Mouse (Mus musculus) intestine, postnatal 0 days (tissue): ENCODE measurements around the gene Kmt2b. TPM values are rescaled to one million over a fixed set of nuclear protein-coding genes. Genes with fewer than 3 reads are reported as not detected.

Experiments
- ATAC-seq: fragments of 200-750 bp; cut with Nextera tagmentation; 2 replicates; pipeline ENCODE4 v1.8.0; 2017; ENCODE audit warnings: mild to moderate bottlenecking, moderate TSS enrichment, moderate library complexity
- H3K27ac ChIP-seq: fragments of 300-500 bp; sonication (generic); 2 replicates; pipeline ENCODE4 v1.5.1; 2014; ENCODE audit warnings: mild to moderate bottlenecking, low read depth, low read length, moderate library complexity
- H3K27me3 ChIP-seq: fragments of 300-500 bp; sonication (generic); replicated peaks from 2 replicates; pipeline ENCODE4 v1.6.1; 2014; ENCODE audit warnings: low read length, mixed read lengths; ENCODE audit not compliant: control insufficient read depth, insufficient read depth
- H3K36me3 ChIP-seq: fragments of 300-500 bp; sonication (generic); 2 replicates; pipeline ENCODE4 v1.6.1; 2014; ENCODE audit warnings: mild to moderate bottlenecking, moderate library complexity; ENCODE audit not compliant: control insufficient read depth, insufficient read depth
- H3K4me1 ChIP-seq: fragments of 300-500 bp; sonication (generic); replicated peaks from 2 replicates; pipeline ENCODE4 v1.6.1; 2014; ENCODE audit warnings: antibody characterized with exemption, low read length, mixed read lengths; ENCODE audit not compliant: control insufficient read depth, insufficient read depth
- H3K4me2 ChIP-seq: fragments of 300-500 bp; sonication (generic); replicated peaks from 2 replicates; pipeline ENCODE4 v1.6.1; 2014; ENCODE audit warnings: low read depth, mild to moderate bottlenecking, moderate library complexity
- H3K4me3 ChIP-seq: fragments of 300-500 bp; sonication (generic); 2 replicates; pipeline ENCODE4 v1.5.1; 2014; ENCODE audit warnings: low read depth, low read length
- H3K9ac ChIP-seq: fragments of 300-500 bp; sonication (generic); 2 replicates; pipeline ENCODE4 v1.6.1; 2014; ENCODE audit warnings: mild to moderate bottlenecking, low read depth, low read length
- H3K9me3 ChIP-seq: fragments of 300-500 bp; sonication (generic); 2 replicates; pipeline ENCODE4 v1.6.1; 2016; ENCODE audit warnings: mixed run types; ENCODE audit not compliant: control insufficient read depth
- CTCF ChIP-seq: sonication (generic); IDR thresholded peaks from 2 replicates; pipeline ENCODE4 v1.5.1; 2016; ENCODE audit warnings: low read depth, mild to moderate bottlenecking, control low read depth, antibody characterized with exemption, moderate library complexity
- WGBS: fragments of 180-500 bp; shearing (Covaris S2); extraction: QIAGEN DNeasy Blood & Tissue Kit; methylation state at CpG from one replicate; pipeline ENCODE4 v1.1.7; 2014; 5-methylcytosine and 5-hydroxymethylcytosine counted together
- polyA plus RNA-seq: library from polyadenylated mRNA; unstranded; fragments of >200 nt; fragmentation: Nextera tagmentation; extraction: Ambion mirVana; gene quantifications from 2 replicates; pipeline ENCODE4 v1.2.1, GENCODE M21; 2015

Gene Kmt2b
- polyA plus RNA-seq, 1 experiment from 2014 or later = 5.6 TPM

GRCm38 (mm10) chr7:30589435-30590301, 1.1 kb upstream of the Kmt2b start:
- 13% methylated on average over 40 of the region's 40 CpGs for WGBS
- Histone ChIP-seq H3K4me2 (peak overlapping the region; percentile 67), H3K27ac (peak overlapping the region; percentile 87), H3K9me3 (no peaks in the 10 kb centered on the region), H3K9ac (peak overlapping the region; percentile 13), H3K36me3 (peaks cover 21% of the 10 kb centered on the region), H3K27me3 (no peaks in the 10 kb centered on the region), H3K4me1 (no peaks in the 10 kb centered on the region), H3K4me3 (peak overlapping the region; percentile 81)
- peak; percentile 65 for ATAC-seq
- TF ChIP-seq CTCF = peak; percentile 98

DNA sequence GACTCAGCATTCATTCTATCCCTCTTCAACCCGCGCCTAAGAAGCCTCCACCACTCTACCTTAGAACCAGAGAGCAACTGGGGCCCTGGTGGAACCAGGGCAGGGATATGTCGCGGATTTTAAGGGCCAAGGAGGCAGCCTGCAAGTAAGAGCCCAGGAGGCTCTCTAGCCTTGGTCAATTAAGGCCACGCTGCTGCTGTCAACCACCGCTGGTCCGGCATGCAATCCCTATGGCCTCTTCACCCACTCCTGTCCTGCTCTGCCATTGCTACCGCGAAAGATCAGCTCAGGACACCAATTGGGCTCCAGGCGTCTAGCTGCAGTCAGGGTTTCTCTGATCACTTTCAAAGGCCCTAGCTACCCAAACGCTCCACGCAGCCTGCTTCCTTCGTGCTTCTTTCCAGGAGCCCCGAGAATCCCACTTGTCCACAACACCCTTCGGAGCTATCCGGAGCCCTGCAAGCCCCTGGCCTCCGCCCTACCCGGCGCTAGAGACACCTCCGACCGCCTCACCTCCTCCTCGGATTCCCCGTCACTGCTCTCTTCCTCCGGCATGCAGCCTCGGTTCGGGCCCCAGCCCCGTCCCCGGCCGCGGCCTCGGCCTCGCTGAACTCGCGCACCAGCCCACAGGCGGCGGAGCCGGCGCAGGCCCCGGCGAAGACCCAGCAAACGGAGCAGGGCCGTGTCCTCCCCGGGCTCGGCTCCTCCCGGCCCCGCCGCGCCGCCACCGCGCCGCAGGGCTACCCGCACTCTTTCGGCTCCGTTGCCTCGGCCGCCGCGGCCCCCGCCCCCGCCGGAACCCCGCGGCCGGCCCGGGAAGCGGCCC, 471 bp downstream of the Kmt2b start:
- peaks cover 36% of the 10 kb centered on the region for H3K36me3 ChIP-seq
- H3K9ac ChIP-seq = peak overlapping the region; percentile 92
- H3K9me3 ChIP-seq = no peaks in the 10 kb centered on the region
- peak; percentile 8; the same call in 1 of the 2 replicates for ATAC-seq
- peak overlapping the region; percentile 87 for H3K27ac ChIP-seq
- H3K4me2 ChIP-seq = peak overlapping the region; percentile 67
- H3K4me1 ChIP-seq = no peaks in the 10 kb centered on the region
- TF ChIP-seq CTCF = no peak
- under 1% methylated on average over 66 of the region's 67 CpGs for WGBS
- no peaks in the 10 kb centered on the region for H3K27me3 ChIP-seq
- peak overlapping the region; percentile 81 for H3K4me3 ChIP-seq

GRCm38 (mm10) chr7:30586455-30587020, 2.0 kb downstream of the Kmt2b start:
- Histone ChIP-seq H3K27ac (no peak overlapping the region), H3K4me1 (no peaks in the 10 kb centered on the region), H3K27me3 (no peaks in the 10 kb centered on the region), H3K4me2 (no peak overlapping the region), H3K4me3 (no peak overlapping the region), H3K36me3 (peaks cover 51% of the 10 kb centered on the region), H3K9me3 (no peaks in the 10 kb centered on the region), H3K9ac (no peak overlapping the region)
- no peak for TF ChIP-seq CTCF
- no peak for ATAC-seq
- 90% methylated on average over 28 of the region's 28 CpGs for WGBS

- Histone ChIP-seq H3K9me3 (no peaks in the 10 kb centered on the region), H3K36me3 (peaks cover 65% of the 10 kb centered on the region), H3K27me3 (no peaks in the 10 kb centered on the region), H3K4me3 (no peak overlapping the region), H3K4me2 (no peak overlapping the region), H3K27ac (no peak overlapping the region), H3K9ac (no peak overlapping the region), H3K4me1 (no peaks in the 10 kb centered on the region)
- no peak for TF ChIP-seq CTCF
- whole genome bisulfite sequencing = 98% methylated on average over 7 of the region's 7 CpGs
- no peak for ATAC-seq
Observed at GRCm38 (mm10) chr7:30585170-30585569, 3.4 kb downstream of the Kmt2b start.

GRCm38 (mm10) chr7:30584339-30584738, 4.2 kb downstream of the Kmt2b start:
- TF ChIP-seq CTCF = no peak
- Histone ChIP-seq H3K4me1 (no peaks in the 10 kb centered on the region), H3K36me3 (peaks cover 73% of the 10 kb centered on the region), H3K27ac (no peak overlapping the region), H3K9me3 (no peaks in the 10 kb centered on the region), H3K27me3 (no peaks in the 10 kb centered on the region), H3K4me2 (no peak overlapping the region), H3K9ac (no peak overlapping the region), H3K4me3 (no peak overlapping the region)
- 88% methylated on average over 10 of the region's 10 CpGs for WGBS
- no peak for ATAC-seq

DNA sequence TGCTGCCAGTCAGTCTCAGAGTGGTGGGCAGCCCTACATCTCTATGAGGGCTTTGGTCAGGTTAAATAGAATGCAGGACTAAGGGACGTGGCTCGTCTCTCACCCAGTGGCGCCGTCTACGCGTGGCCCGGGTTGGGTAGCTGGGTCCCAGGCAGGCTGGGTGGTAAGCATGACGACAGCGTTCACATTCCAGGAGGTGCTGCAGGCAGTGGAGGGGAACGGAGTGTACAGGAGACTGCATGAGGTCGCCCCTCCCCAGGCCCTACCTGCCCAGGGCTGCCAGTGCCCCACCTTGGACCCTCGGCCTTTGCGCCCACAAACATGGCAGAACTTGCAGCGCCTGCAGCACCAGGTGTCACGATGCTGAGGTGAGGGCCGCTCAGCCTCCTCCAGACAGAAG, 7.0 kb downstream of the Kmt2b start:
- Histone ChIP-seq H3K4me2 (no peak overlapping the region), H3K9me3 (no peaks in the 10 kb centered on the region), H3K36me3 (peaks cover 99% of the 10 kb centered on the region), H3K27ac (0 out of 2 replicates have a peak overlapping the region, but pooled peaks have one; percentile 0), H3K4me1 (no peaks in the 10 kb centered on the region), H3K4me3 (no peak overlapping the region), H3K27me3 (no peaks in the 10 kb centered on the region), H3K9ac (no peak overlapping the region)
- TF ChIP-seq CTCF = no peak
- no peak for ATAC-seq
- 98% methylated on average over 16 of the region's 16 CpGs for WGBS
